Mouse (Mus musculus) lung, embryonic 14.5 days (tissue): Measurements from ENCODE around the gene Minos1. TPM values are rescaled to one million over a fixed set of nuclear protein-coding genes. Genes with fewer than 3 reads are reported as not detected.

Experiments
- ATAC-seq: fragments of 200-750 bp; cut with Nextera tagmentation; 2 replicates; pipeline ENCODE4 v1.8.0; 2017; ENCODE audit warnings: mild to moderate bottlenecking, moderate TSS enrichment, moderate library complexity; ENCODE audit not compliant: insufficient read depth
- DNase-seq: peaks from one replicate; pipeline ENCODE4 v3.0.0-alpha.2; 2015
- H3K27ac ChIP-seq: fragments of 300-500 bp; sonication (generic); 2 replicates; pipeline ENCODE4 v1.5.1; 2014; ENCODE audit warnings: low read depth, mild to moderate bottlenecking, moderate library complexity
- H3K27me3 ChIP-seq: fragments of 300-500 bp; sonication (generic); 2 replicates; pipeline ENCODE4 v1.6.1; 2014; ENCODE audit warnings: low read length, control low read depth; ENCODE audit not compliant: insufficient read depth
- H3K36me3 ChIP-seq: fragments of 300-500 bp; sonication (generic); 2 replicates; pipeline ENCODE4 v1.6.1; 2014; ENCODE audit warnings: control low read depth; ENCODE audit not compliant: insufficient read depth
- H3K4me1 ChIP-seq: fragments of 300-500 bp; sonication (generic); 2 replicates; pipeline ENCODE4 v1.6.1; 2014; ENCODE audit warnings: antibody characterized with exemption, control low read depth; ENCODE audit not compliant: insufficient read depth
- H3K4me2 ChIP-seq: fragments of 300-500 bp; sonication (generic); 2 replicates; pipeline ENCODE4 v1.6.1; 2014; ENCODE audit warnings: mild to moderate bottlenecking
- H3K4me3 ChIP-seq: fragments of 300-500 bp; sonication (generic); 2 replicates; pipeline ENCODE4 v1.5.1; 2014; ENCODE audit warnings: low read depth, low read length
- H3K9ac ChIP-seq: fragments of 300-500 bp; sonication (generic); 2 replicates; pipeline ENCODE4 v1.6.1; 2014
- H3K9me3 ChIP-seq: fragments of 300-500 bp; sonication (generic); 2 replicates; pipeline ENCODE4 v1.6.1; 2016; ENCODE audit warnings: low read depth, low read length, control low read depth
- CTCF ChIP-seq: IDR thresholded peaks from 2 replicates; pipeline ENCODE4 v1.5.1; 2016; ENCODE audit warnings: antibody characterized with exemption, low read depth
- WGBS: fragments of 180-500 bp; shearing (Covaris S2); extraction: QIAGEN DNeasy Blood & Tissue Kit; methylation state at CpG from one replicate; pipeline ENCODE4 v1.1.7; 2014; 5-methylcytosine and 5-hydroxymethylcytosine counted together
- polyA plus RNA-seq: library from polyadenylated mRNA; unstranded; fragments of >200 nt; fragmentation: Nextera tagmentation; extraction: Ambion mirVana; gene quantifications from 2 replicates; pipeline ENCODE4 v1.2.1, GENCODE M21; 2014

The Minos1 gene
- polyA plus RNA-seq, 1 experiment from 2014 or later = 501 TPM

- no peak for ATAC-seq
- no peaks in the 10 kb centered on the region for H3K4me1 ChIP-seq
- H3K9me3 ChIP-seq = no peaks in the 10 kb centered on the region
- H3K36me3 ChIP-seq = no peaks in the 10 kb centered on the region
- H3K27ac ChIP-seq = no peak overlapping the region
- no peak overlapping the region for H3K9ac ChIP-seq
- no peaks in the 10 kb centered on the region for H3K27me3 ChIP-seq
- 70% methylated on average over 2 of the region's 2 CpGs for WGBS
- TF ChIP-seq CTCF = no peak
- H3K4me2 ChIP-seq = no peak overlapping the region
- no peak overlapping the region for H3K4me3 ChIP-seq
- DNase-seq = no peak
These were observed 30.2 kb upstream of the Minos1 start for GRCm38 (mm10) chr4:139161076-139161475.

GRCm38 (mm10) chr4:139158350-139158749 is 27.4 kb upstream of the Minos1 start:
- 26% methylated on average over 14 of the region's 14 CpGs for WGBS
- Histone ChIP-seq H3K27ac (0 out of 2 replicates have a peak overlapping the region, but pooled peaks have one; percentile 9), H3K4me1 (no peaks in the 10 kb centered on the region), H3K27me3 (no peaks in the 10 kb centered on the region), H3K9me3 (no peaks in the 10 kb centered on the region), H3K4me3 (no peak overlapping the region), H3K36me3 (no peaks in the 10 kb centered on the region), H3K4me2 (peak overlapping the region; percentile 36), H3K9ac (no peak overlapping the region)
- no peak; the same call in 1 of the 2 replicates for ATAC-seq
- DNase-seq = peak; percentile 56
- no peak for TF ChIP-seq CTCF

GRCm38 (mm10) chr4:139156538-139156937 is 25.6 kb upstream of the Minos1 start:
- Histone ChIP-seq H3K9me3 (no peaks in the 10 kb centered on the region), H3K27ac (no peak overlapping the region), H3K4me3 (no peak overlapping the region), H3K4me2 (no peak overlapping the region), H3K36me3 (no peaks in the 10 kb centered on the region), H3K4me1 (no peaks in the 10 kb centered on the region), H3K9ac (no peak overlapping the region), H3K27me3 (no peaks in the 10 kb centered on the region)
- ATAC-seq (no peak), DNase-seq (no peak)
- 88% methylated on average over 6 of the region's 6 CpGs for WGBS
- no peak for TF ChIP-seq CTCF

- TF ChIP-seq CTCF = no peak
- Histone ChIP-seq H3K4me1 (no peaks in the 10 kb centered on the region), H3K4me3 (no peak overlapping the region), H3K9me3 (no peaks in the 10 kb centered on the region), H3K9ac (no peak overlapping the region), H3K27me3 (no peaks in the 10 kb centered on the region), H3K4me2 (no peak overlapping the region), H3K36me3 (no peaks in the 10 kb centered on the region), H3K27ac (no peak overlapping the region)
- no peak for ATAC-seq
- WGBS = 68% methylated on average over 20 of the region's 20 CpGs
- DNase-seq = peak; percentile 23
These were observed 23.8 kb upstream of the Minos1 start for GRCm38 (mm10) chr4:139154576-139155307.

GRCm38 (mm10) chr4:139151370-139151769 is 20.5 kb upstream of the Minos1 start:
- ATAC-seq = no peak
- no peaks in the 10 kb centered on the region for H3K36me3 ChIP-seq
- WGBS = 62% methylated on average over 6 of the region's 6 CpGs
- DNase-seq = no peak
- no peak overlapping the region for H3K4me3 ChIP-seq
- H3K27ac ChIP-seq = no peak overlapping the region
- H3K9me3 ChIP-seq = peaks cover 11% of the 10 kb centered on the region
- TF ChIP-seq CTCF = peak; percentile 44
- no peak overlapping the region for H3K4me2 ChIP-seq
- no peaks in the 10 kb centered on the region for H3K4me1 ChIP-seq
- no peaks in the 10 kb centered on the region for H3K27me3 ChIP-seq
- H3K9ac ChIP-seq = no peak overlapping the region

- Histone ChIP-seq H3K4me2 (no peak overlapping the region), H3K9me3 (peaks cover 11% of the 10 kb centered on the region), H3K27ac (no peak overlapping the region), H3K36me3 (no peaks in the 10 kb centered on the region), H3K9ac (no peak overlapping the region), H3K4me3 (no peak overlapping the region), H3K4me1 (no peaks in the 10 kb centered on the region), H3K27me3 (no peaks in the 10 kb centered on the region)
- 81% methylated on average over 5 of the region's 5 CpGs for WGBS
- DNase-seq (no peak), ATAC-seq (no peak)
- TF ChIP-seq CTCF = no peak
These were observed 15.8 kb upstream of the Minos1 start for GRCm38 (mm10) chr4:139146760-139147159.

GRCm38 (mm10) chr4:139145156-139145555 is 14.2 kb upstream of the Minos1 start:
- ATAC-seq = no peak
- Histone ChIP-seq H3K36me3 (no peaks in the 10 kb centered on the region), H3K4me3 (no peak overlapping the region)

More at GRCm38 (mm10) chr4:139145156-139145555, 14.2 kb upstream of the Minos1 start:
- DNase-seq = peak; percentile 21
- Histone ChIP-seq H3K9me3 (peaks cover 11% of the 10 kb centered on the region), H3K9ac (no peak overlapping the region), H3K27ac (no peak overlapping the region), H3K27me3 (no peaks in the 10 kb centered on the region), H3K4me1 (no peaks in the 10 kb centered on the region), H3K4me2 (no peak overlapping the region)
- WGBS = 94% methylated on average over 11 of the region's 11 CpGs
- peak; percentile 63 for TF ChIP-seq CTCF
